Mouse (Mus musculus): ENCODE measurements around the gene Zbtb33. TPM values are rescaled to one million over a fixed set of nuclear protein-coding genes. Genes with fewer than 3 reads are reported as not detected.

Zbtb33 gene
- polyA plus RNA-seq, 1 experiment from 2014 or later: 4.9 TPM

DNA sequence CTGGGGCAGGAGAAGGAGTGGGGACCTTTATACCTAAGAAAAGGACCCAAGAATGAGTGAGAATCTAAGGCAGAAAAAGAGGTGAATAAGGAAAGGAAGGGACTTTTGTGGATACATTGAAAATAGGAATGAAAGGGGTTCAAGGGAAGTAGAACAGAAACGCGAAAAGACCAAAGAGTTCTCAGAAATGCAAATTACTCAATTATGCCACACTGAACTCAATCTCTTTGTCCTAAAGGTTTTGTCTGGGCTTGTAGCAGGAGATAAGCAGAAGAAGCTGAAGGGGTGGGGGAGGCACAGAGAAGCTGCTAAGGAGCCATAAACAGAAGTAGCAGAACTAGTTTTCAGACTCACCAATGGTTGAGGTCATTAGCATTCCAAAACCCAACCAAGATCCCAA is 4.1 kb upstream of the Zbtb33 start:
- H3K9me3 ChIP-seq (ENCODE audit: control insufficient read depth, low read length): no peaks in the 10 kb centered on the region
- no peak overlapping the region for H3K4me3 ChIP-seq (ENCODE audit: low read depth, low read length)
- H3K27me3 ChIP-seq (replicated peaks; ENCODE audit: control insufficient read depth, insufficient read depth, low read length): no peaks in the 10 kb centered on the region
- H3K4me2 ChIP-seq (ENCODE audit: low read depth, low read length): no peak overlapping the region
- no peak overlapping the region for H3K27ac ChIP-seq (replicated peaks; ENCODE audit: low read depth, low read length)
- H3K36me3 ChIP-seq (ENCODE audit: control insufficient read depth, insufficient read depth, low read length): no peaks in the 10 kb centered on the region
- no peaks in the 10 kb centered on the region for H3K4me1 ChIP-seq (ENCODE audit: control insufficient read depth, insufficient read depth, low read length)
- no peak overlapping the region for H3K9ac ChIP-seq (ENCODE audit: low read depth, low read length)
- 51% methylated on average over 2 of the region's 2 CpGs for WGBS
- DNase-seq (ENCODE audit: low spot score) (no peak), ATAC-seq (ENCODE audit: low read depth) (no peak)

DNA sequence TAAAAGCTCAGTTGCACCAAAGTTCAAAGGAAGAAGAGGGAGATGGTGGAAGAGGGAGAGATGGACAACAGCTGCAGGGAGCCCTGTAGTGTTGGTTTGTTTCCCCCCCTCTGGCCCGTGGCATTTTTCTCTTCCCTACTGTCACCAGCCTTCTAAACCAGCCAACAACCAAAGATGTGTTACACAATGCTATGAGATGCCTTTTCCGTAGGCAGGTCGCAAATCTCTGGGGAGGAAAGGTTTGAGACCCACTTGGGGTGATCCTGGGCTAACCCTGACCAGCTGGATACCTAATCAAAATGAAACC is 818 bp downstream of the Zbtb33 start:
- H3K36me3 ChIP-seq (ENCODE audit: control insufficient read depth, insufficient read depth, low read length): peaks cover 13% of the 10 kb centered on the region
- H3K9ac ChIP-seq (ENCODE audit: low read depth, low read length): peak overlapping the region; percentile 74
- DNase-seq (ENCODE audit: low spot score): no peak
- H3K9me3 ChIP-seq (ENCODE audit: control insufficient read depth, low read length): no peaks in the 10 kb centered on the region
- H3K4me1 ChIP-seq (ENCODE audit: control insufficient read depth, insufficient read depth, low read length): peaks cover 4% of the 10 kb centered on the region; the same call in 1 of the 2 replicates
- peak overlapping the region; percentile 62 for H3K4me2 ChIP-seq (ENCODE audit: low read depth, low read length)
- H3K27ac ChIP-seq (replicated peaks; ENCODE audit: low read depth, low read length): no peak overlapping the region
- peak overlapping the region; percentile 60 for H3K4me3 ChIP-seq (ENCODE audit: low read depth, low read length)
- 31% methylated on average over 3 of the region's 3 CpGs for WGBS
- ATAC-seq (ENCODE audit: low read depth): no peak
- no peaks in the 10 kb centered on the region for H3K27me3 ChIP-seq (replicated peaks; ENCODE audit: control insufficient read depth, insufficient read depth, low read length)

GRCm38 (mm10) chrX:38201816-38202215 is 12.2 kb downstream of the Zbtb33 start:
- no peaks in the 10 kb centered on the region for H3K4me1 ChIP-seq (ENCODE audit: control insufficient read depth, insufficient read depth, low read length)
- 87% methylated on average over 2 of the region's 2 CpGs for WGBS
- ATAC-seq (ENCODE audit: low read depth) (no peak), DNase-seq (ENCODE audit: low spot score) (peak; percentile 38)
- no peak overlapping the region for H3K9ac ChIP-seq (ENCODE audit: low read depth, low read length)
- H3K27me3 ChIP-seq (replicated peaks; ENCODE audit: control insufficient read depth, insufficient read depth, low read length): no peaks in the 10 kb centered on the region
- H3K27ac ChIP-seq (replicated peaks; ENCODE audit: low read depth, low read length): no peak overlapping the region
- H3K36me3 ChIP-seq (ENCODE audit: control insufficient read depth, insufficient read depth, low read length): no peaks in the 10 kb centered on the region
- no peak overlapping the region for H3K4me3 ChIP-seq (ENCODE audit: low read depth, low read length)
- no peak overlapping the region for H3K4me2 ChIP-seq (ENCODE audit: low read depth, low read length)
- H3K9me3 ChIP-seq (ENCODE audit: control insufficient read depth, low read length): no peaks in the 10 kb centered on the region

DNA sequence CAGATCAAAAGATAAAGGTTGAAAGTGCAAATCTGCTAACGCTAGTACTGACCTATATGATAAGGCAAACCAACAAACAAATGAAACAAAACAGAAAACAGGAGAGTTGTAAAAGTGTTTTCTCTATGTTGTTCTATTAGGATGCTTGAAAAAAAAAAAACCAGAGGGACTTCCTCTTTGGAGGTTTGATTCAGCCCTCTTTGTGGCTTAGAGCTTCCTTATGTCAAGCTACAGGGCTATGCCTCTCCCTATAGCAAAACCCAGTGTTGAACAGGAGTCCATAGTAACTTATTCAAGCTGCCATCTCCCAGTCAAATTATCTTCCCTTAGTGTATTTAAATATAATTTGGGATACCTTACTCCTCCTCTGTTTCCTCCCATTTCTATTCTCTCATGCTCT is 17.8 kb downstream of the Zbtb33 start:
- H3K27me3 ChIP-seq (replicated peaks; ENCODE audit: control insufficient read depth, insufficient read depth, low read length): no peaks in the 10 kb centered on the region
- ATAC-seq (ENCODE audit: low read depth) (no peak), DNase-seq (ENCODE audit: low spot score) (no peak)
- H3K4me1 ChIP-seq (ENCODE audit: control insufficient read depth, insufficient read depth, low read length): no peaks in the 10 kb centered on the region
- 55% methylated on average over 1 of the region's 1 CpGs for WGBS
- no peaks in the 10 kb centered on the region for H3K9me3 ChIP-seq (ENCODE audit: control insufficient read depth, low read length)
- no peak overlapping the region for H3K4me2 ChIP-seq (ENCODE audit: low read depth, low read length)
- no peak overlapping the region for H3K9ac ChIP-seq (ENCODE audit: low read depth, low read length)
- no peaks in the 10 kb centered on the region for H3K36me3 ChIP-seq (ENCODE audit: control insufficient read depth, insufficient read depth, low read length)
- no peak overlapping the region for H3K27ac ChIP-seq (replicated peaks; ENCODE audit: low read depth, low read length)
- H3K4me3 ChIP-seq (ENCODE audit: low read depth, low read length): no peak overlapping the region

GRCm38 (mm10) chrX:38216986-38217675 is 27.5 kb downstream of the Zbtb33 start:
- no peak overlapping the region for H3K4me2 ChIP-seq (ENCODE audit: low read depth, low read length)
- 76% methylated on average over 8 of the region's 9 CpGs for WGBS
- H3K27me3 ChIP-seq (replicated peaks; ENCODE audit: control insufficient read depth, insufficient read depth, low read length): no peaks in the 10 kb centered on the region
- no peaks in the 10 kb centered on the region for H3K9me3 ChIP-seq (ENCODE audit: control insufficient read depth, low read length)
- no peak for DNase-seq (ENCODE audit: low spot score)
- no peak overlapping the region for H3K9ac ChIP-seq (ENCODE audit: low read depth, low read length)
- no peak for ATAC-seq (ENCODE audit: low read depth)
- H3K4me3 ChIP-seq (ENCODE audit: low read depth, low read length): no peak overlapping the region
- H3K4me1 ChIP-seq (ENCODE audit: control insufficient read depth, insufficient read depth, low read length): no peaks in the 10 kb centered on the region
- H3K36me3 ChIP-seq (ENCODE audit: control insufficient read depth, insufficient read depth, low read length): no peaks in the 10 kb centered on the region
- H3K27ac ChIP-seq (replicated peaks; ENCODE audit: low read depth, low read length): no peak overlapping the region

DNA sequence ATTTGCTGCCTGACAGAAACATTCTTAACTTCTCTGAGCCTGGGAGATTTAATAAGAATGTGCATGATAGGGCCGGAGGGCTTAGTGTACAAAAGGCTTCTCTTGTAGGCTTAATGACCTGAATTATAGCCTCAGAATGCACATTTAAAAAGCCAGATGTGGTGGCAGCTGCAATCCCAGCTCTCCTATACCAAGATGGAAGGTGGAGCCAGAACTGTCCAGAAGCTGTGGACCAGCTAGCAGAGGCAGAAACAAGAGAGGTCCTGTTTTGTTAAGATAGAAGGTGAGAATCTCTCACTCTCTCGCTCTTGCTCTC is 28.0 kb downstream of the Zbtb33 start:
- Histone ChIP-seq H3K9me3 (ENCODE audit: control insufficient read depth, low read length) (no peaks in the 10 kb centered on the region), H3K27ac (replicated peaks; ENCODE audit: low read depth, low read length) (no peak overlapping the region), H3K27me3 (replicated peaks; ENCODE audit: control insufficient read depth, insufficient read depth, low read length) (no peaks in the 10 kb centered on the region), H3K4me1 (ENCODE audit: control insufficient read depth, insufficient read depth, low read length) (no peaks in the 10 kb centered on the region), H3K4me3 (ENCODE audit: low read depth, low read length) (no peak overlapping the region), H3K9ac (ENCODE audit: low read depth, low read length) (no peak overlapping the region), H3K36me3 (ENCODE audit: control insufficient read depth, insufficient read depth, low read length) (no peaks in the 10 kb centered on the region), H3K4me2 (ENCODE audit: low read depth, low read length) (no peak overlapping the region)
- ATAC-seq (ENCODE audit: low read depth) (no peak), DNase-seq (ENCODE audit: low spot score) (no peak)
- WGBS: 81% methylated on average over 2 of the region's 2 CpGs

DNA sequence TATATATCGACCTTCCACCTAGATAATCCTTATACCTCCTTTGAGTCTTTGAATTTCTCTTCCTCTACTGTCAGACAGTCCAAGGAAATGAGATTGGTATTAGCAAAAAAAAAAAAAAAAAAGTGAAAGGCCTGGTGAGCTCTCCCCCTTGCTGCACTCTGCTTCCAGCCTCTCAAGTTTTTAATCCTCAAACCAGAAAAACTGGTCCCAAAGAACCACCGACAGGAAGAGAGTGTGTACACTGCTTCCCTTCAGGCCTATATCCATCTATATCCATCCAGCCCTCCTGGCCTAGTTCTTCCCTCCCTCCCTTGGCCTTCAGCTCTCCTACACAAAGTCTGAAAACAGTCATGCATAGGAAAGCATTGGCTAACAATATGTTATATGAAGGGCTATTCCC is 33.2 kb downstream of the Zbtb33 start:
- Histone ChIP-seq H3K9ac (ENCODE audit: low read depth, low read length) (no peak overlapping the region), H3K4me2 (ENCODE audit: low read depth, low read length) (no peak overlapping the region), H3K9me3 (ENCODE audit: control insufficient read depth, low read length) (no peaks in the 10 kb centered on the region), H3K4me1 (ENCODE audit: control insufficient read depth, insufficient read depth, low read length) (no peaks in the 10 kb centered on the region), H3K27ac (replicated peaks; ENCODE audit: low read depth, low read length) (no peak overlapping the region), H3K36me3 (ENCODE audit: control insufficient read depth, insufficient read depth, low read length) (no peaks in the 10 kb centered on the region), H3K27me3 (replicated peaks; ENCODE audit: control insufficient read depth, insufficient read depth, low read length) (no peaks in the 10 kb centered on the region), H3K4me3 (ENCODE audit: low read depth, low read length) (no peak overlapping the region)
- ATAC-seq (ENCODE audit: low read depth) (peak; percentile 71; the same call in 1 of the 2 replicates), DNase-seq (ENCODE audit: low spot score) (peak; percentile 30)
- WGBS: 48% methylated on average over 2 of the region's 2 CpGs

DNA sequence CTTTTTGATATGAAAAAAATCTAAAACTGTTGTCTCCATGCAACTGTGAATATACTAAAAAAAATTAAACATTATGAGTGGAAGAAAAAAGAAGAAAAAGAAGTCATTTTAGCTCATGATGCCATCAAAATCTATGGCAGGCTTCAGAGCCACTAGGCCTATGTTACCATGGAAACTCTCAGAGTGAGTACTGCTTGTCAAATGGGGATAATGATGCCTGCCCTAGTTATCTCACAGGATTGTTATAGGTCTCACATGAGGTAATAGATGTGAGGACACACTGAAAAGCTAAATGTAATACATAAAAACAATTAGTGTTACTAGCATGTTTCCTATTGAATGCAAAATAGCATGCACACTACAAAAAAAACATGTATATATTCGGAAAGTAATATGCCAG is 40.3 kb downstream of the Zbtb33 start:
- no peak for ATAC-seq (ENCODE audit: low read depth)
- no peak for DNase-seq (ENCODE audit: low spot score)
- Histone ChIP-seq H3K9ac (ENCODE audit: low read depth, low read length) (no peak overlapping the region), H3K36me3 (ENCODE audit: control insufficient read depth, insufficient read depth, low read length) (no peaks in the 10 kb centered on the region), H3K27ac (replicated peaks; ENCODE audit: low read depth, low read length) (no peak overlapping the region), H3K9me3 (ENCODE audit: control insufficient read depth, low read length) (no peaks in the 10 kb centered on the region), H3K4me1 (ENCODE audit: control insufficient read depth, insufficient read depth, low read length) (no peaks in the 10 kb centered on the region), H3K4me2 (ENCODE audit: low read depth, low read length) (no peak overlapping the region), H3K4me3 (ENCODE audit: low read depth, low read length) (no peak overlapping the region), H3K27me3 (replicated peaks; ENCODE audit: control insufficient read depth, insufficient read depth, low read length) (no peaks in the 10 kb centered on the region)
- WGBS: 79% methylated on average over 1 of the region's 1 CpGs

GRCm38 (mm10) chrX:38237731-38238130 is 48.1 kb downstream of the Zbtb33 start:
- WGBS: 38% methylated on average over 2 of the region's 2 CpGs
- Histone ChIP-seq H3K27me3 (replicated peaks; ENCODE audit: control insufficient read depth, insufficient read depth, low read length) (no peaks in the 10 kb centered on the region), H3K4me1 (ENCODE audit: control insufficient read depth, insufficient read depth, low read length) (no peaks in the 10 kb centered on the region), H3K4me2 (ENCODE audit: low read depth, low read length) (no peak overlapping the region), H3K9ac (ENCODE audit: low read depth, low read length) (no peak overlapping the region), H3K36me3 (ENCODE audit: control insufficient read depth, insufficient read depth, low read length) (no peaks in the 10 kb centered on the region), H3K9me3 (ENCODE audit: control insufficient read depth, low read length) (no peaks in the 10 kb centered on the region), H3K4me3 (ENCODE audit: low read depth, low read length) (no peak overlapping the region), H3K27ac (replicated peaks; ENCODE audit: low read depth, low read length) (no peak overlapping the region)
- ATAC-seq (ENCODE audit: low read depth) (no peak), DNase-seq (ENCODE audit: low spot score) (no peak)

All from embryonic facial prominence, embryonic 14.5 days (tissue).